Mouse (Mus musculus): ENCODE measurements around the gene Cox17.
A peak's percentile ranks its signal among the peaks of the same experiment; 100 is the strongest.

Cox17 gene

GRCm38 (mm10) chr16:38371705-38372296 lies 25.0 kb downstream of the Cox17 start:
- peak; percentile 60 for DNase-seq (ENCODE audit: low spot score)

DNA sequence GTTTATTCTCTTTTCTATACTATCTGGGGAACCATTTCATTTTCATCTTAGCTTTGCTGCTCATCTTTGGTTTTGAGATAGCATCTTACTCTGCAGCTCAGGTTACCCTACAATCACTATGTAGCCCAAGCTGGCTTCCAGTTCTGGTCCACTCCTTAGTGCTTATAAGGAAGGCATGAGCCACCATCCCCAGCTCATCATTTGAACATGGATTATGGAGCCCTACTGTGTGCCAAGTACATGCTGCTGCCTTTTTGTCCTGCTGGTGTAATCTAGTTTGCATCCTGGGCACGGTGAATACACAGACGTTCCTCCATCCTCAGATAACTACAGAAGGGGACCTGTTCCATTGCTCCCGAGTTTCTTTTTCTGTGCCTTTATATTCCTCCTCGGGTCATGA lies 26.1 kb downstream of the Cox17 start:
- no peak for DNase-seq (ENCODE audit: low spot score)

GRCm38 (mm10) chr16:38373439-38373838 lies 26.6 kb downstream of the Cox17 start:
- DNase-seq (ENCODE audit: low spot score), result no peak

DNA sequence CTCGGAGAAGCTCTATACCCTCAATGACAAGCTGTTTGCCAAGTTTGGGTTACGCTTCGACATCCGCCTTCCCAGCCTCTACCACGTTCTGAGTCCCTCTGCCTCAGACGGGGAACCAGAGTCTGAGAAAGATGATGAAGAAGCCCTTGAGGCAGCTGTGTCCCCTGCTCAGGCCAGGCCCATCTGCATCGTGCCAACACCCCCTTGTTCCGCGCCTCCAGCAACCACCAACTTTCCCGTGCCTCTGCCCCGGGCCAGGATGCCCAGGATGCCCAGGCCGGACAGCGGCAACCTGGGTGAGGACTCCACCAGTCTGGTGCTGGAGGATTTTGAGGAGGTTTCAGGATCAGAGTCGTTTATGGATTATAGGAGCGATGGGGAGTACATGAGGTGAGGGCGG lies 27.1 kb downstream of the Cox17 start:
- no peak for DNase-seq (ENCODE audit: low spot score)

DNA sequence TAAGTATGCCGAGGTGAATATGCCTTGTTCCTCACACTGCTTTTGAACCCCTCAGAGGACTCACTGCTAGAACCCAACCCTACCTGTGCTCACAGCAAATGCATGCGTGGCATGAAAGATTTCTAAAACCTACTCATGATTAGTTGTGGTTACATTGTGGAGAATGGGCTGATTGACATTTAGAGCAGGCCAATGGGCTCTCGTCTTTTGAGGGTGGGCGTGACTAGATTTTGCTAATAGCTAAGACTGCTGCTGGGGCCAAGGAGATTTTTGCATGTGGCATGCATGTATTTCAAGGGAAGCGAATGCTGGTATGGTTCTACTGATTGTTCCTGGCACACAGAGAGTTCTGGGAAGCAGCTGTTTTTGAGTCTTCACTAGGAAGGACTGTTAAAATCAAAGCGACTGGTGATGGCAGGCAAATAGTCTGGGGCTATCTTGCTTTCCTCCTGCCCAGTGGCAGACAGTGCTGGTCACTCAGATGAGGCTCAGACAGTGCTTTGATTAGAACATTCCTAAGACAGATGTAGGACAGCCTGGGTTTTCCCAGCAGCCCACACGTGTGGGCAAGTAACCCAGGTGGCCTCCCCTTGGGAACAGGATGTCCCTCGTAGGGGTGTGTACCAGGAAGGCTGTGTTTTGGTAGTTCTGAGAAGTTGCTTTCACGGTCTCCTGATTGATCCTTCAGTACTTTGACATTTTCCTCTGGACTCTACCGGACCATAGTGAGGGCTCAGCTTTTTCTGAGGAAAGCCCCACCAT lies 27.8 kb downstream of the Cox17 start:
- DNase-seq (ENCODE audit: low spot score), result peak; percentile 63

GRCm38 (mm10) chr16:38375182-38375581 lies 28.4 kb downstream of the Cox17 start:
- DNase-seq (ENCODE audit: low spot score), result no peak

- no peak for DNase-seq (ENCODE audit: low spot score)
Observed at GRCm38 (mm10) chr16:38376163-38376840, 29.5 kb downstream of the Cox17 start.

DNA sequence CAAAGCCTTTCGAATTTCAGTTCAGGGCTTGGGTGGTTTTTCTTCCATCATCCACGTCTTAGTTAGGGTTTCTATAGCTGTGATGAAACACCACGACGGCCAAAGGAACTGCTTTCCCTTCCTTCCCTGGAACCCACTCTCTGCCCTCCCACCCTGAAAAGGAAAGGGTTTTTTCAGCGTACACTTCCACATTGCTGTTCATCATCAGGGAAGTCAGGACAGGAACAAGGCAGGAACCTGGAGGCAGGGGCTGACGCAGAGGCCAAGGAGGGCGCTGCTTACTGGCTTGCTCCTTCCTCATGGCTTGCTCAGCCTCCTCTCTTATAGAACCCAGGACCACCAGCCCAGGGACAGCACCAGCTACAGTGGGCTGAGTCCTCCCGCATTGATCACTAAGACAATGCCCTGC lies 30.1 kb downstream of the Cox17 start:
- DNase-seq (ENCODE audit: low spot score), result no peak

DNA sequence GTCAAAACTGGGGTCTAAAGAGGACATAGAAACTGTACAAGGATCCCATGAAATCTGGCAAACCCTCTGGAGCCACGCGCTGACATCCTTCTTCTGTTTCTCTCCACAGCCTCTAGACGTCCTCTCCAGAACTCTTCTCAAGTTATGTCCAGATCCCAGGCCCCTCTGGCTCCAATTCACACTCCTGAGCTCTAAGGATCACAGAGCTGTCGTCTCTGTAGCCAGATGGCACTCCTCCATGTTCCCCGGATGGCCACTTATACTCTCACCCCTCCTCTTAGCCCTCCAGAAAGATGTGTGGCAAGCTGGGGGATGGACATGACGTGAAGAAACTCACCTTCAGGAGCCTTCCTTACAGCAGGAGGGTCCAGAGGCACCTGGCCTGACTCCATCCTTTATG lies 30.8 kb downstream of the Cox17 start:
- no peak for DNase-seq (ENCODE audit: low spot score)

- DNase-seq (ENCODE audit: low spot score), result no peak
Observed at GRCm38 (mm10) chr16:38378591-38378990, 31.8 kb downstream of the Cox17 start.

DNA sequence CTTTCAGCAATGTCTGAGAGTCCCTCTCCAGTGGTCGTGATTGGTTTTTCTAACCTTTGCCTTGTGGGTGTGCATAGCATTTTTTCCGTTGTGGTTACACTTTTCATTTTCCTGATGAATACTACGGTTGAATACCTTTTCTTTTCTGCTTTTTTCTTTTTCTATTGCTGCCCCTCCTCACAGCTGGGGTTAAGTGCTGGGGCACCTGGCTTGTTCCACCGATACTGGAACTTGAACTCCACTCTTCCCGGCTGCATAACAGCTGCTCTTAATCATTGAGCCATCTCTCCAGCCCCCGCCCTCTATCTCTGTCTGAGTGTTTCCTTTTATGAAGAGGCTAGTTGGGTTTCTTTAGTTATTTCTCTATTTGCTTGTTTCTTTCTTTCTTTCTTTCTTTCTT lies 32.3 kb downstream of the Cox17 start:
- no peak for DNase-seq (ENCODE audit: low spot score)

- DNase-seq (ENCODE audit: low spot score), result no peak
Observed at GRCm38 (mm10) chr16:38379493-38379892, 32.7 kb downstream of the Cox17 start.

DNA sequence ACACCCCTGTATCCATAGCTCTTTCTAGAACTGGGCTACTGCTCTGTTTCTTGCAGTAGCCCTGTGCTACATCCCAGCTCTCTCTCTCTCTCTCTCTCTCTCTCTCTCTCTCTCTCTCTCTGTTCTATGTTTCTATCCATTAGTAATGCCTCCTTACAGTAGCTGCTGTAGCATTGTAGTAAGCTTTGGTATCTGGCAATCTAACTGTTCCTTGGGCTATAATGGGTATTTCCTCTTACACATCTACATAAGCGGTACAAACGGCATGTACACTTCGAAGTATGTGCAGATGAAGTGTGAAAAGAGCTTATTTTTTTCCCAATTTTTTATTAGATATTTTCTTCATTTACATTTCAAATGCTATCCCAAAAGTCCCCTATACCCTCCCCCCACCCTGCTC lies 33.1 kb downstream of the Cox17 start:
- no peak for DNase-seq (ENCODE audit: low spot score)

- DNase-seq (ENCODE audit: low spot score), result no peak
Observed at GRCm38 (mm10) chr16:38383683-38384082, 36.9 kb downstream of the Cox17 start.

DNA sequence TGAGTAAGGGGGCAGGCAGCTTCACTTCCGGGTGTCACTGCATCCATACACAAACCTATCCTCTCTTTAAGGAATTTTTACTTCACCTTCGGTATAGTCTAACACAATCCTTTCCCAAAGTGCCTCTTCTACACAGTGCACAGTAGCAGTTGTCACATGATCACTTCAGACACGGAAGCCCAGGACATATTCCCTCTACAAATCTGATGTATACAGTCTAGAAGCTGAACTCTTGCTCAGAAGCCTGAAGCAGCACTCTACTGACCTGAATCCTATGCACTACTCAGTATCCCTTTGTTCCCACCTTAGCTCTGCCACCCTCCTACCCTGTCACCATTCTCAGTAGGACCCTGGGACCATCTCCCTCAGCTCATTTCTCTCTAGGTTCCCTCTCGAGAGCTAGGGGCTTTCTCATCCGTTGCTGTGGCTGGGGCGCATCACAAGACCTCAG lies 38.4 kb downstream of the Cox17 start:
- no peak for DNase-seq (ENCODE audit: low spot score)

GRCm38 (mm10) chr16:38385700-38386099 lies 38.9 kb downstream of the Cox17 start:
- no peak for DNase-seq (ENCODE audit: low spot score)

DNA sequence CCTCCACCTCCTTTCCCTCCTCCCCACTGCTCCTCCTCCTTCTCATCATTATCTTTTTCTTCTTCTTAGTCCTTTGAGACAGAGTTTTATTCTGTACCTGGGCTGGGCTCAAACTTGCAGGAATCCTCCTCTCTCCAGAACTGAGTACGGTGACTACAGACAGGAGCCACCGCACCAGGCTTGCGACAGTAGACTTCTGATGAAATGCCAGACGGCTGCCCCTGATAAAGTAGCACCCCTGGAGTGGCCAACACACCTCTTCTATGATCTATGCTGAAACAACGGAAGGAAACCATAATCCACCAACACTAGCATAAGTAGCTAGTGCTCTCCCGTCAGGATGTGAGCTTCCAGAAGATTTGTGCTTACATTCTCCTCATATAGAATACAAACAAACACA lies 40.6 kb downstream of the Cox17 start:
- DNase-seq (ENCODE audit: low spot score), result no peak

- no peak for DNase-seq (ENCODE audit: low spot score)
Observed at GRCm38 (mm10) chr16:38388757-38389156, 42.0 kb downstream of the Cox17 start.

- DNase-seq (ENCODE audit: low spot score), result no peak
Observed at GRCm38 (mm10) chr16:38389284-38389893, 42.6 kb downstream of the Cox17 start.

DNA sequence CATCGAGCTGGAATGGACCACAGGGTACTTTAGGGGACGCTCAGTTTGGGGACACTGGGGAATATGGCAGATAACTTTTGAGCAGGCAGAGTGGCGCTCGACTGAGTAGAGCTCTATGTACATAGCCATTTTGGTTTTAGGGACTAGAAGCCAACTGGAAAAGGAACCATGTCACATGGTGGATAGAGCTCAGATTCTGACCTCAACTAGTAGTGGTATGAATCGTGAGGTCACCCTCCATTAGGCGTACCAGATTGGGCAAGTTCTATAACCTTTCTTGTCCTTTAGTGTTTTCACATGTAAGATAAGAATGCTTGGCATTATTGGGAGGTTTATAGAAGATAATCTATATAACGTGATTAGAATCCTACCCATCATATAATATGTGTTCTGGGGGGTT lies 43.5 kb downstream of the Cox17 start:
- no peak for DNase-seq (ENCODE audit: low spot score)

- DNase-seq (ENCODE audit: low spot score), result no peak
Observed at GRCm38 (mm10) chr16:38392126-38392894, 45.5 kb downstream of the Cox17 start.

- no peak for DNase-seq (ENCODE audit: low spot score)
Observed at GRCm38 (mm10) chr16:38394191-38394618, 47.4 kb downstream of the Cox17 start.

Data from spleen, adult 12 weeks (tissue).